Mouse (Mus musculus): ENCODE measurements at regions not wholly inside any gene's neighbourhood (a gene's known extent, or its start where the extent isn't known, plus 50 kb on each side); places are given as distances from the start of the nearest gene placed in this dataset.

- DNase-seq (ENCODE audit: low read depth, low spot score), result no peak
These were observed 372.5 kb upstream of the Kcnab2 start for GRCm38 (mm10) chr4:152850147-152850546.

DNA sequence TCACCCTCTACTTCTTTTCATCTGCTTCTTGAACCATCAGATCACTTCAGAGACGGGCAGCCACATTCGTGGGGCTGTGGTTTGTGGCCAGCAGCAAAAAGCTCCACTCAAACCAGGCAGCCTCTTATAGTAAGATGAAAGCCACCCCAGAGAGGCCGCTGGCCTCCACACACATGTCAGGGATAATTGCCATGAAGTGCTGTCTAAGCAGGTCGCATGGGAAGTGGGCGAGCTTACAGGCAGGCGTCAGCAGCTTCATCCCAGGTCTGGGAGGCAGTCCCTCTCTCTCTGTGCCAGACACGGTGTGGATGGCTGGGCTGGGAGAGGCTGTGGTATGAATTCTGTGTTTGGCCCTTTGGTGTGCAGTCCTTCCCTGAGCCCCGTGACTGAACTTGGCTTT lies 358.4 kb upstream of the Kcnab2 start:
- no peak for DNase-seq (ENCODE audit: low read depth, low spot score)

GRCm38 (mm10) chr4:152834421-152835110 lies 356.9 kb upstream of the Kcnab2 start:
- no peak for DNase-seq (ENCODE audit: low read depth, low spot score)

- DNase-seq (ENCODE audit: low read depth, low spot score), result no peak
These were observed 356.0 kb upstream of the Kcnab2 start for GRCm38 (mm10) chr4:152833411-152834310.

DNA sequence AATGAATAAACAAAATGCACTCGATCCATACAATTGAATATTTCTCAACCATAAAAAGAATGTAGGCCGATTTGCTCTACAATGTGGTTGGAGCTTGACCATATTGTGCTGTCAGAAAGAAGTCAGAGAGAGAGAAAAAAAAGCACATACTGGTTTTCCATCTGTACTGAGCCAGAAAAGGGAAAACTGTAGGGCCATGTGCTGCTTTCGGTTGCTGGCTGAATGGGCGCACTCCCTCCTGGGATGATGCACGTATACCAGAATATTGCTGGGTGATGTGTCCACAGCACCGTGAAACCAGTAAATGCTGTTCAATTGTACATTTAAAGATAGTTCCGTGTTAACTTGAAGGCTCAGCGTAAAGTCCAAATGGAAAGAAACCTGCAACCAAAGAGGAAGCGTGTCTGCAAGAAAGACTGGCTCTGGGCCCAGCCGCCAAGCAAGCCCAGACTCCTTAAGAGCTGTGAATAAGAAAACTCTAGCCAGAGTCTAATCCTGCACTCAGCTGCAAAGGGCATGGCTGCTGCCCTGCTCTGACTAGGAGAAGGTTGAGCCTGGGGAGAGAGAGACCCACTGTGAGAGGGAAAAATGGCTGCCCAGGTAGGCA lies 355.2 kb upstream of the Kcnab2 start:
- no peak for DNase-seq (ENCODE audit: low read depth, low spot score)

GRCm38 (mm10) chr4:152825185-152825584 lies 347.5 kb upstream of the Kcnab2 start:
- no peak for DNase-seq (ENCODE audit: low read depth, low spot score)

- no peak for DNase-seq (ENCODE audit: low read depth, low spot score)
These were observed 338.6 kb upstream of the Kcnab2 start for GRCm38 (mm10) chr4:152816139-152816757.

- no peak for DNase-seq (ENCODE audit: low read depth, low spot score)
These were observed 328.9 kb upstream of the Kcnab2 start for GRCm38 (mm10) chr4:152806611-152807010.

DNA sequence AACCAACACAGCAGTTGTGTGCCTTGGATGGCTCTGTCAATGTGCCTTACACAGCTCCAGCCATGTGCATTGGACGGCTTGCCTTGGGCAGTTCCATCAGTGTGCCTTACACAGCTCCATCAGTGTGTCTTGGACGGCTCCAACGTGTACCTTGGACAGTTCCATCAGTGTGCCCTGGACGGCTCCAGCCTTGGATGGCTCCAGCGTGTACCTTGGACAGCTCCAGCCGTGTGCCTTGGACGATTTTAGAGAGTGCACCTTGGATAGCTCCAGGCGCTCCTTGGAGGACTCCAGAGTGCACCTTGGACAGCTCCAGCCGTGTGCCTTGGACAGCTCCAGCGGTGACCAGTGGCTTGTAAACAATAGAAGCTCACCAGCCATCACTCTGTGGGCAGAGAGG lies 321.7 kb upstream of the Kcnab2 start:
- no peak for DNase-seq (ENCODE audit: low read depth, low spot score)

DNA sequence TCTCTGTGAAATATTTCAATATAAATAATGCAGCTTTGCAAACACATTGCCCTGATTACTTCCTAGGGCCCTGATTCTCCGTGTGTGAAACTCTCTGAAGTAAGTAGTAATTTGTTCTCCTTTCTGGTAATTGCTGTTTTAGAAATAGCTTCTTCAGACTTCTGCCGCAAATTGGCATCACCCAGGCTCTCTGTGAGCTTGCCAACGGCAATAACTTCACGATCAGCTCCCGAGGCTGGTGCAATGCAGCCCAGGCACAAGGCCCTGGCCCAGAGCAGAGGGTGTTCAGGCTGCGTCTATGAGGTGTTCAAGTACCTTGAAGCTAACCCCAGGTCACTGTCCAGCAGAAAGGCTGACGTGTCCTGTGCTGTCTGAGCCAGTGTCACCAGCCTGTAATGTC lies 310.8 kb upstream of the Kcnab2 start:
- no peak for DNase-seq (ENCODE audit: low read depth, low spot score)

- DNase-seq (ENCODE audit: low read depth, low spot score), result no peak
These were observed 307.3 kb upstream of the Kcnab2 start for GRCm38 (mm10) chr4:152784972-152785371.

GRCm38 (mm10) chr4:152779526-152779925 lies 301.9 kb upstream of the Kcnab2 start:
- DNase-seq (ENCODE audit: low read depth, low spot score), result no peak

GRCm38 (mm10) chr4:152775801-152776200 lies 298.1 kb upstream of the Kcnab2 start:
- no peak for DNase-seq (ENCODE audit: low read depth, low spot score)

GRCm38 (mm10) chr4:152771386-152771785 lies 293.7 kb upstream of the Kcnab2 start:
- no peak for DNase-seq (ENCODE audit: low read depth, low spot score)

DNA sequence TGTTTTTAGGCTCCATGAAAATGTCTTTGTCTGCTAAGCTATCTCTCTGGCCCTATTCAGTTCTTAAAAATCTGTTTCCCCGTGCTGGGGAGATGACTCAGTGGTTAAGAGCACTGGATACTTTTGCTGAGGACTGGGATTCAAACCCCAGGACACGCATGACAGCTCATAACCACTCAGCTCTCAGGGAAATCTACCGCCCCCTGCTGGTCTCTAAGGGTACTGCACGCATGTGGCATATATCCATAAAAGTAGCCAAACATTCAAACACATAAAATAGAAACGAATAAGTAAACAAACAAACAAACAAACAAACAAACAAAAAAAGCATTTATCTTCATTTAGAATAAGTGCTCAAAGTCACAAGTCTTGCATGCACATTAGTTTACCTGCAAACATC lies 289.7 kb upstream of the Kcnab2 start:
- no peak for DNase-seq (ENCODE audit: low read depth, low spot score)

GRCm38 (mm10) chr4:152763116-152763515 lies 285.4 kb upstream of the Kcnab2 start:
- no peak for DNase-seq (ENCODE audit: low read depth, low spot score)

- no peak for DNase-seq (ENCODE audit: low read depth, low spot score)
These were observed 284.9 kb upstream of the Kcnab2 start for GRCm38 (mm10) chr4:152762576-152762975.

DNA sequence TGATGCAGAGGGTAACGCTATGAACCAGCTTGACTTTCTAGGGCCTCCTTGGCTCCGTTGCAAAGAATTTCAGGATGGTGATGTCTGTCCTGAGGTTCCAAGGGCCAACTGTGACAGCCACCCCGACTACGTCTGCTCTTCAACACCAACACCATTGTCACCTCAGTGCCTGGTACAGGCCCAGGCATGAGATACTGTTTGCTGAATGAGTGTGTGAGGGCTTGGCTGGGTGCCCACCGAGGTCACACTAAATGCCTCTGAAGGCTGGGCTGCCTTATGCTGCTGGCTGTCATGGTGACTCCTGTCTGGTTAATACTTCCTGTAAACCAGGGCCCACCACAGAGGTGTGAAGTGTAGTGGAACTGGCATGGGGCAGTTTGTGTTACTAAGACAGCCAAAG lies 279.5 kb upstream of the Kcnab2 start:
- DNase-seq (ENCODE audit: low read depth, low spot score), result no peak

DNA sequence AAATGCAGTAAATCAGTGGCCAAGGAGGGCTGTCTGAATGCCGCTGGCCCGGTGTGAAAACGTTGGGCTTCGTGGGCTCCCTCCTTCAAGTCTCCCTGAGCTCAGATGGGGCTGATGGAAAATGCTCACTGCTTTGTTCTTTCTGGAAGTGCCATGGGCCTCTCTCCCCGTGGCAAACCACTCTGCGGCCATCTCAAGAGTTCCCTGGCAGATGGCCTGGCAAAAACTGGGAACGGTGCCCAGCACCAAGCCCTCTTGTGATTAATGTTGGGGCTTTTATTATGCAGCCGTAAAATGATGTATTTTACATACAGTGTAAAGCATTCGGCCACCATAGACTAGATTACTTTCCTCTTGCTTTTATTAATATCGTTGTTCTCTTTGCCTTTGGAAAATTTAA lies 278.9 kb upstream of the Kcnab2 start:
- DNase-seq (ENCODE audit: low read depth, low spot score), result no peak

- no peak for DNase-seq (ENCODE audit: low read depth, low spot score)
These were observed 278.1 kb upstream of the Kcnab2 start for GRCm38 (mm10) chr4:152755756-152756155.

- DNase-seq (ENCODE audit: low read depth, low spot score), result no peak
These were observed 266.7 kb upstream of the Kcnab2 start for GRCm38 (mm10) chr4:152744366-152744765.

DNA sequence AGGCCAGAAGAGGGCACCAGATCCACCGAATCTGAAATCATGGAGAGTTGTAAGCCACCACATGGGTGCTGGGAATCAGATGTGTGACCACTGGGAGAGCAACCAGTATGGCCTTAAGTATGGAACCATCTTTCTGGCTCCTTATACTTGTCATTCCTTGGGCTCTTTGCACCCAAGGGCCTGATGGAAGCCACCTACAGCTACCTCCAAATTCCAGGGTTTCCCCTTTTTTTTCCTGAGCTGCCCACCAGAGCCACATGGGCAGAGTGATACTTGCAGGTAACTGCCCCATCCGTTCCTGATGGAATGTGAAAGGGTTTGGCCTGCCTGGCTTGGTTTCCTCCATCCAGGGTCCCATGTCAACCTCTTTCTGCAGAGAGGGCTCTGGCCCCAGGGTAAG lies 255.3 kb upstream of the Kcnab2 start:
- no peak for DNase-seq (ENCODE audit: low read depth, low spot score)

Data from retina, adult 2 months (tissue).